Mouse (Mus musculus) cortical plate, adult 2 months (tissue): ENCODE results near the gene Galnt2.

Experiments
- CTCF ChIP-seq: fragments of 200-500 bp; IDR thresholded peaks from 2 replicates; pipeline ENCODE4 v1.5.1; 2011; ENCODE audit warnings: mild to moderate bottlenecking, control low read depth, low read length; ENCODE audit not compliant: insufficient read depth; ENCODE audit errors: extremely low read depth
- POLR2A ChIP-seq: fragments of 200-500 bp; IDR thresholded peaks from 2 replicates; pipeline ENCODE4 v1.6.1; 2011; ENCODE audit warnings: mild to moderate bottlenecking, low read length, control low read depth; ENCODE audit not compliant: insufficient read depth; ENCODE audit errors: extremely low read depth

DNA sequence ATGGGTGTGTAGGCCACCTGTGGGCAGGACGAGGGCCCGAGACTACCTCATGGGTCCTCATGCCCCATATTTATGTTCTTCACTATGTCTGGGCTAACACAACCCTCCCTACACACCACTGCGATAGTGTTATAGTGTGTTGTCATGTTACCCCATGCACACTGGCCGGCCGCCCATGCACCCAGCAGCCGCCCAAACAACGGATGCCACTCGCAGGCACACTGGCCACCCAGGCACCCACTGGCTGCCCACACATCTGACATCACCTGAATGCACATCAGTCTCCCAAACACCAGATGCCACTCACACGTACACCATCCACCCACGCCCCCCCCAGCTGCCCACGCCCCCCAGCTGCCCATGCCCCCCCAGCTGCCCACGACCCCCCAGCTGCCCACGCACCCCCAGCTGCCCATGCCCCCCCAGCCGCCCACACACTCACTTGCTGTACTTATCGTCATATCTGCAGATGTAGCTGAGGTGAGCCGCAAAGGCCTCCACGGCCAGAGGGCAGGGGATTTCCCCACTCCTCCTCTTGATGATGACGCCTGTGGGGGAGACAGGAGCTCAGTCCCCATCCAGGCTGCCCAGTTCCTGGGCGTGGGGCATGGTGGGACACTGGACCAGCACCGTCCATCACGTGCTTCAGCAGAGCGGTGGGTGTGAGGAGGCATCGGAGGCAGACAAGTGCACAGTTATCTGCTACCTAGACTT lies 140.4 kb downstream of the Galnt2 start:
- TF ChIP-seq CTCF: no peak
- TF ChIP-seq POLR2A: no peak
